Mouse (Mus musculus): ENCODE measurements around the gene Ggt6. TPM values are rescaled to one million over a fixed set of nuclear protein-coding genes. Genes with fewer than 3 reads are reported as not detected.
A peak's percentile ranks its signal among the peaks of the same experiment; 100 is the strongest.

Ggt6 gene
- polyA plus RNA-seq, 1 experiment from 2014 or later: not detected

GRCm38 (mm10) chr11:72440965-72441664, 5.8 kb downstream of the Ggt6 start, which contains the start of gene Mybbp1a:
Gene Mybbp1a (plus strand): TSS chr11:72441355.
- Histone ChIP-seq H3K27ac (peak within 1 kb of the TSS; percentile 81), H3K4me2 (peak within 1 kb of the TSS; percentile 88), H3K9ac (peak within 1 kb of the TSS; percentile 88), H3K27me3 (no peaks in the 10 kb centered on the region), H3K4me3 (replicated peaks) (peak within 1 kb of the TSS; percentile 82), H3K36me3 (peaks cover 40% of the 10 kb centered on the region), H3K9me3 (replicated peaks) (no peaks in the 10 kb centered on the region), H3K4me1 (replicated peaks) (peaks cover 29% of the 10 kb centered on the region)
- DNase-seq (peak; percentile 97), ATAC-seq (ENCODE audit: low read depth) (peak; percentile 89)
- under 1% methylated on average over 46 of the region's 46 CpGs for WGBS (ENCODE audit: insufficient replicate concordance)

DNA sequence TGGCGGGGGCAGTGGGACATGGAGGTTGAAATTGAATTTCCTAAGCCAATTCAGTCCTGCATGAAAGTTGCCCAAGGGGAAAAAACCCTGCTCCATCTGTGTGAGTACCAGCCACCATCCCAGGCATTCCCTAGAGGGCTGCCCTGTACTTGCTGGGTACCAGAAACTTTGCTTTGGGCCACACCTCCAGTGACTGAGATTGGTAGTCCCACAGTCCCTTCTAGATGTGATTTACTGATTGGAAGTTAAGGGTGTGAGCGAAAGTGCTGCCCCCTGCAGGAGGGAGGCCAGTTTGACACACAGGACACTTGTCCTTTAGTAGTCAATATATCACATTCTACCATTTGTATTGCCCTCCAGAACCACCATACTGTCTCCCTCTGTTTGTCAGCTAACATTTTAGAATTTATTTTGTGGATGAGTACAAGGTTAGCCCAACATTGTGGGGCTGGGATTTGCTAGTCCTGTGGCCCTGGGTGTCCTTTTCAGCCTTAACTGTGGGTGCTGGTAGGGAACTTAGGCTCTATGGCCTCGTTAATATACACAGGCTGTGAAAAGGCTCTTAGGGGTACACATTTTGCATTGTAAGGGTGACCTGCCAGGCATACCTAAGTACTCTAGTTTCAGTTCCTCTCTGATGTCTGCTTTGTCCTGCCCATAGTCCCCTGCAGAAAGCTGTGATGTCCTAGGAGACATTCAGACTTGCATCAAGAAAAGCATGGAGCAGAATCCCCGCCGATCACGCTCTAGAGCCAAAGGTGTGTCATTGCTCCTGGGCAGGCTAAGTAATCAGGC, 11.2 kb downstream of the Ggt6 start:
- Histone ChIP-seq H3K36me3 (peaks cover 94% of the 10 kb centered on the region), H3K4me3 (replicated peaks) (no peak overlapping the region), H3K9ac (no peak overlapping the region), H3K4me1 (replicated peaks) (peaks cover 24% of the 10 kb centered on the region), H3K4me2 (no peak overlapping the region), H3K27ac (no peak overlapping the region), H3K27me3 (no peaks in the 10 kb centered on the region), H3K9me3 (replicated peaks) (no peaks in the 10 kb centered on the region)
- DNase-seq (peak; percentile 38), ATAC-seq (ENCODE audit: low read depth) (no peak)
- WGBS (ENCODE audit: insufficient replicate concordance): 71% methylated on average over 6 of the region's 6 CpGs

- Histone ChIP-seq H3K27ac (no peak overlapping the region), H3K4me3 (replicated peaks) (no peak overlapping the region), H3K27me3 (no peaks in the 10 kb centered on the region), H3K4me1 (replicated peaks) (peaks cover 14% of the 10 kb centered on the region), H3K36me3 (peaks cover 100% of the 10 kb centered on the region), H3K9me3 (replicated peaks) (no peaks in the 10 kb centered on the region), H3K9ac (no peak overlapping the region), H3K4me2 (no peak overlapping the region)
- no peak for ATAC-seq (ENCODE audit: low read depth)
- WGBS (ENCODE audit: insufficient replicate concordance): 72% methylated on average over 8 of the region's 8 CpGs
- no peak for DNase-seq
Measured at GRCm38 (mm10) chr11:72447475-72447874, 12.1 kb downstream of the Ggt6 start.

DNA sequence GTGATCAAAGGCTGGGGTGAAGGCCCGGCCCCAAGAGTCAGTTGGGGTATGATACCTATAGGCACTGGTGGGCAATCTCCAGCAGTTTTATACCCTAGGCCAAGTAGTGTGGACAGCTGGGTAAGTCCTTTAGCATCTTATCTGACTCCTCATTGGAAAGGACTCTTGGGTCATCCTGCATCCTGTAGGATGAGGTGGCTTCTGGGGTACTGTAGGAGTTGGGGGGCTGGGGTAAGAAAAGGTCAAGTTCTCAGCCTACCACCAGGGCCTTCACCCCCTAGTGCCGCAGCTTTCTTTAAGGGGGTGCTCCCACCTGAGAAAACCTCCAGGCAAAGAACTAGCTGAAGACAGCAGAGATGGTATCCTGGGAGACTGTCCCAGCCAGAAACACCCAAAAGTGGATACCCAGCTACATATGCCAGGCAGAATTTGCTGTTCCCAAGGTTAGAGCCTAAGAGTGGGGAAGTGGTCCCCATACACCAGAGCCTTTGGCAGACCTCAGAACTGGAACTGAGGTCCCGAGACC, 16.9 kb downstream of the Ggt6 start:
- no peaks in the 10 kb centered on the region for H3K27me3 ChIP-seq
- no peak overlapping the region for H3K4me2 ChIP-seq
- DNase-seq (no peak), ATAC-seq (ENCODE audit: low read depth) (no peak)
- WGBS (ENCODE audit: insufficient replicate concordance): 69% methylated on average over 3 of the region's 3 CpGs
- H3K4me3 ChIP-seq (replicated peaks): no peak overlapping the region
- no peak overlapping the region; the same call in 1 of the 2 replicates for H3K27ac ChIP-seq
- no peaks in the 10 kb centered on the region for H3K9me3 ChIP-seq (replicated peaks)
- peaks cover 81% of the 10 kb centered on the region for H3K36me3 ChIP-seq
- H3K4me1 ChIP-seq (replicated peaks): peaks cover 27% of the 10 kb centered on the region
- H3K9ac ChIP-seq: no peak overlapping the region

DNA sequence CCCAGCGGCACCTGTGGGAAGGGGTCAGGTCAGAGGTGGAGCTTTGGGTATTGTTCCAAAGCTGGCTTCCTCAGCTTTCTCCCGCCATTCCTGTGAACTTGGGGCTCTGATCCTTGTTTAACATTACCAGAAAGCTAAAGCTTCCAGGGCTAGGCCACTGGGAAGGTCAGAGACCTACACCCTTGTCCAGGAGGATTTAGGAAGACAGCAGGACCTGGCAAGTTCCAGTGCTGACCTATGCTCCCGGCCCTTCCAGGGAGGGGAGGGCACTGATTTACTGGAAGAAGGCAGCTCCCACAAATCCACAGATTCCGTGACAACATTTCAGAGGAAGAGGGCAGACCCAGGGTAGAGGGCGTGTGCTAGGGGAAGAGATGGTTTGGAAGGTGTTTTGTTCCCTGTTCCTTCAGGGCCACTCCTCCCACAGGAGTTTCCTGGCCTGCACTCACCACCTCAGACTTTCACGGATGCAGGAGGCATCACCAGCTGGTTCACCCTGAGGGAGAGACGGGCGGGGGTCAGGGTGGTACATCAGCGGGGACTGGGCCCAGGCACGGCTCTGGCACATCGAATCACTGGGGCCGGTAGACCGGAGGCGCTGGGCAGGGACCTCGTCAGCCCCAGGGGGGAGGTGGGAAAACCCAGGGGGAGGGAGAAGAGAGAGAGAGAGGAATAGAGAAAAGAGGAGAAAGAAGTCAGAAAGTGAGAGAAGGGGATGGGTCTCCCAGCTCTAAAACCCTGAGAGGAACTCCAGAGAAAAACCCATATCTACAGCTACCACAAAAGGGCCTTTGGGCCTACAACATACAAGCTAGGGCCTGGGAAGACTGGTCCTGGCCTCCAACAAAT, 18.0 kb downstream of the Ggt6 start:
- ATAC-seq (ENCODE audit: low read depth) (no peak), DNase-seq (no peak)
- Histone ChIP-seq H3K4me1 (replicated peaks) (peaks cover 37% of the 10 kb centered on the region), H3K4me3 (replicated peaks) (no peak overlapping the region), H3K27me3 (no peaks in the 10 kb centered on the region), H3K27ac (no peak overlapping the region), H3K4me2 (no peak overlapping the region), H3K9me3 (replicated peaks) (no peaks in the 10 kb centered on the region), H3K9ac (peak overlapping the region; percentile 9; the same call in 1 of the 2 replicates), H3K36me3 (peaks cover 71% of the 10 kb centered on the region)
- 72% methylated on average over 15 of the region's 15 CpGs for WGBS (ENCODE audit: insufficient replicate concordance)

DNA sequence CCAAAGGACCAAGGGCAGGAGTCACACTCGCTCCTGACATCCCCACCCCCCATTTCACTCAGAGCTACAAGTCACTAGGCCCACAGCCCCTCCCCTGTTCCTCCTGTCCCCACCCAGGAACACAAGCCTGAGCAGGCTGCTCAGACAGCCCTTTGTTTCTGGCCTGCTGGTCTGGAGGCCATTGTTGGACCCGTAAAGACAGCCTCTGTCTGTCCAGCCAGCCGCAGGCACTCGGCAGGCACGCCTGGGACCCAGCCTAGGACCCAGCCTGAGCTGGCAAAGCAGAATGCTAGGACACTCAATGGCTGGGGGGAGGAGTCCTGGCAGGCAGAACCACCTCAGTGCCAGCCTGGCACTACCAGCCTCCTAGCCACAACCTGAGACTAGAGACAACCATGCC, 20.4 kb downstream of the Ggt6 start:
- H3K27me3 ChIP-seq: no peaks in the 10 kb centered on the region
- H3K9ac ChIP-seq: no peak overlapping the region
- ATAC-seq (ENCODE audit: low read depth) (no peak), DNase-seq (no peak)
- H3K4me3 ChIP-seq (replicated peaks): no peak overlapping the region
- H3K4me2 ChIP-seq: no peak overlapping the region
- H3K27ac ChIP-seq: no peak overlapping the region
- no peaks in the 10 kb centered on the region for H3K9me3 ChIP-seq (replicated peaks)
- H3K36me3 ChIP-seq: peaks cover 58% of the 10 kb centered on the region
- WGBS (ENCODE audit: insufficient replicate concordance): 75% methylated on average over 5 of the region's 5 CpGs
- peaks cover 60% of the 10 kb centered on the region for H3K4me1 ChIP-seq (replicated peaks)

GRCm38 (mm10) chr11:72457995-72458496, 22.7 kb downstream of the Ggt6 start:
- DNase-seq (no peak), ATAC-seq (ENCODE audit: low read depth) (peak; percentile 65)
- H3K4me3 ChIP-seq (replicated peaks): no peak overlapping the region; the same call in 1 of the 2 replicates
- H3K9ac ChIP-seq: peak overlapping the region; percentile 8; the same call in 1 of the 2 replicates
- H3K27me3 ChIP-seq: no peaks in the 10 kb centered on the region
- H3K4me2 ChIP-seq: 0 out of 2 replicates have a peak overlapping the region, but pooled peaks have one; percentile 7
- peak overlapping the region; percentile 75 for H3K27ac ChIP-seq
- peaks cover 40% of the 10 kb centered on the region for H3K36me3 ChIP-seq
- H3K9me3 ChIP-seq (replicated peaks): no peaks in the 10 kb centered on the region
- H3K4me1 ChIP-seq (replicated peaks): peaks cover 71% of the 10 kb centered on the region
- 48% methylated on average over 12 of the region's 12 CpGs for WGBS (ENCODE audit: insufficient replicate concordance)

DNA sequence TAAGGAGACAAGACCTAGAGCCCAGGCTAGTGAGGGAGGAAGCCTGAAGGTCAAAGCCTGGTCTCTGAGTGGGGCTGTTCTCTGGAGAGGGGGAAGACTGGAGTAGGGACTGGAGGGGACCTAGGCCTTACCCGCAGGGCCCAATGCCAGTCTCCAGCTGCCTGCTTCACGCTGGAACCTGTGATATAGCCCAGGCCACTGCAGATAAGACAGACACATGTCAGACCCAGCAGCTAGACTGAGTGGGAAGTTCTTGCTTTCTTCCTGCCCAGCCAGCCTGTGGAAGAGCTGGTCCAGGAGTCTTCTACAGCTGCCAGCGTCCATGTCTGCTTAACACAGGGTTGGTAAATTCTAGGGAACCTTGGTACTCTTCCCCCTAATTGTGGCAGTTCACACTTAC, 23.2 kb downstream of the Ggt6 start:
- H3K4me3 ChIP-seq (replicated peaks): no peak overlapping the region; the same call in 1 of the 2 replicates
- peak overlapping the region; percentile 8; the same call in 1 of the 2 replicates for H3K9ac ChIP-seq
- no peaks in the 10 kb centered on the region for H3K27me3 ChIP-seq
- DNase-seq (no peak), ATAC-seq (ENCODE audit: low read depth) (peak; percentile 49)
- no peaks in the 10 kb centered on the region for H3K9me3 ChIP-seq (replicated peaks)
- 0 out of 2 replicates have a peak overlapping the region, but pooled peaks have one; percentile 7 for H3K4me2 ChIP-seq
- H3K36me3 ChIP-seq: peaks cover 40% of the 10 kb centered on the region
- peaks cover 69% of the 10 kb centered on the region for H3K4me1 ChIP-seq (replicated peaks)
- H3K27ac ChIP-seq: peak overlapping the region; percentile 75
- WGBS (ENCODE audit: insufficient replicate concordance): 33% methylated on average over 3 of the region's 3 CpGs

- peaks cover 68% of the 10 kb centered on the region for H3K4me1 ChIP-seq (replicated peaks)
- no peak overlapping the region for H3K4me2 ChIP-seq
Measured at GRCm38 (mm10) chr11:72461500-72461981, 26.2 kb downstream of the Ggt6 start.

DNA sequence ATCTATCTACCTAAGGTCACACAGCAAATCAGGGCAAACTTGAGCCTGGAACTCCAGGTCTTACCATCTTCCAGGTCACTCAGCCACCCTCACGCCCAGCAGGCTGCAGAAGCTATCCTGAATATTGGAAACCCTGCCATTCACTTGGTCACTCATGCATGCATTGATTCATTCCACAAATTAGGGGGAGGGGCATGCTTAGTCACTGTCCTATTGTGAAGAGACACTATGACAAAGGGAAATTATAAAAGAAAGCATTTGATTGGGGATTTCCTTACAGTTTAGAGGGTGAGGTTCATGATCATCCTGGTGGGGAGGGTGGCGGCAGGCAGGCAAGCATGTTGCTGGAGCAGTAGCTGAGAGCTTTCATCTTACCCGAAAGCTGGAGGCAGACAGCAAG, 29.5 kb downstream of the Ggt6 start:
- DNase-seq (no peak), ATAC-seq (ENCODE audit: low read depth) (no peak)
- Histone ChIP-seq H3K36me3 (peaks cover 20% of the 10 kb centered on the region), H3K9ac (no peak overlapping the region), H3K27ac (no peak overlapping the region), H3K4me3 (replicated peaks) (no peak overlapping the region), H3K4me1 (replicated peaks) (peaks cover 72% of the 10 kb centered on the region), H3K27me3 (no peaks in the 10 kb centered on the region), H3K9me3 (replicated peaks) (no peaks in the 10 kb centered on the region), H3K4me2 (no peak overlapping the region)
- 84% methylated on average over 3 of the region's 3 CpGs for WGBS (ENCODE audit: insufficient replicate concordance)

More at GRCm38 (mm10) chr11:72461500-72461981, 26.2 kb downstream of the Ggt6 start:
- Histone ChIP-seq H3K9ac (no peak overlapping the region), H3K36me3 (peaks cover 35% of the 10 kb centered on the region), H3K27me3 (no peaks in the 10 kb centered on the region), H3K4me3 (replicated peaks) (no peak overlapping the region), H3K27ac (no peak overlapping the region), H3K9me3 (replicated peaks) (no peaks in the 10 kb centered on the region)
- no peak for ATAC-seq (ENCODE audit: low read depth)
- 50% methylated on average over 5 of the region's 5 CpGs for WGBS (ENCODE audit: insufficient replicate concordance)
- no peak for DNase-seq
